Mouse (Mus musculus): Measurements from ENCODE around the gene En2. TPM values are rescaled to one million over a fixed set of nuclear protein-coding genes. Genes with fewer than 3 reads are reported as not detected.

Gene En2
- polyA plus RNA-seq, 1 experiment from 2014 or later = 0.09 TPM

DNA sequence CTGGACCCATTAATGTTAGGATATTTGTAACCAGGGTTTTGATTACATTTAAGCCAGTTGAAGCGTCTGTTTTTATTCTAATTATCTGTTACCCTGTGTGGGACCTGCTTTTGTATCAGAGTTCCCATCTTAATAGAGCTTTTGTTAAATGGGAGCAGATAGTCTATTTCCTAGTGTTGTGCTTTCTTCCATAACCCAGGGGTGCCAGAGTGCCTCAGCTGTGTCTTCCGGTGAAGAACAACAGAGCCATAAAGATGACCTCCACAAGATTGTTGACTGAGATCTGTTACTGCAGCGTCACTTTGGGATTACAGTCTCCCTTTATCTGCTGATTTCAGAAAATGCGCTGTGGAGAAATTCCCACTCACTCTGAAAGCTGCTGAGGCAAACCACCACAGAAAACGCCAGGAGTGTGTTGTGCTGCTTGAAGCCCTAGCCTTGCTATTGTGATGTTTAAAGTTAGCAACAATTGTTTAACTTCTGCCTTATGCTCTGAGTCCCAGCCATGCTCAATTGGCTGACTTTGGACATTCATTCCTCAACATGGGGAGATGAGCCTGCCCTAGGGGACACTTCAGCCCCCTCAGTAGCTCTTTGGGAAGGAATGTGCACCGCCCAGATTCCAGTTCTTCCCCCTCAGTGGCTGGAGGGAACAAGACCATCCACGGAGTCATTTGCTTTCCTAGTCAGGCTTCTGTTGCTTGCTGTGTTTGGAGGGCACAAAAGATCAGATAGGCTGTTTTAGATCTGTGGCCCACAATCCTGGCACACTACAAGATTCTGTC, 33.8 kb downstream of the En2 start:
- no peak overlapping the region for H3K9ac ChIP-seq
- H3K27ac ChIP-seq = no peak overlapping the region
- no peaks in the 10 kb centered on the region for H3K4me1 ChIP-seq
- H3K36me3 ChIP-seq = no peaks in the 10 kb centered on the region
- WGBS = 37% methylated on average over 7 of the region's 7 CpGs
- no peak overlapping the region for H3K4me3 ChIP-seq (replicated peaks)
- H3K4me2 ChIP-seq = no peak overlapping the region
- H3K9me3 ChIP-seq (replicated peaks) = no peaks in the 10 kb centered on the region
- peaks cover 71% of the 10 kb centered on the region for H3K27me3 ChIP-seq
- no peak for ATAC-seq (replicated peaks; ENCODE audit: low FRiP score)

DNA sequence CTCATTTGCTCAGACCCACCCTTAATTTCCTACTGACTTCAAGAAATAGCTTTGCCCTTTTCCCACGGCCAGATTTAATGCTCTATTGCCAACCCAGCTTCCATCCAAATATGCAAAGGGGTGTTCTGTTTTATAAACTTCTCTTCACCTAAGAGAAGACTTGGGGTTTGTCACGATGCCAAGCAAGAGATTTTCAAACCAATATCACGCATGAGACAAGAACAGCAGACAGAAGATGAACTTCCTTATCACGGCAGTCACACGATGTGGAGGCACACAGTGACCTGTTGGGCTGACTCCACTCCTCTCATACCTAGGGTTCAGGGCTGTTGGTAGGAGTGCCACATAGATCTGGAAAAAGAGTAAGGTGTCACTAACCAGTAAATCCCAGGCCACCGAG, 37.6 kb downstream of the En2 start:
- no peaks in the 10 kb centered on the region for H3K36me3 ChIP-seq
- H3K4me2 ChIP-seq = no peak overlapping the region
- no peaks in the 10 kb centered on the region for H3K9me3 ChIP-seq (replicated peaks)
- H3K9ac ChIP-seq = no peak overlapping the region
- ATAC-seq (replicated peaks; ENCODE audit: low FRiP score) = no peak
- H3K4me1 ChIP-seq = no peaks in the 10 kb centered on the region
- H3K4me3 ChIP-seq (replicated peaks) = no peak overlapping the region
- peaks cover 87% of the 10 kb centered on the region for H3K27me3 ChIP-seq
- WGBS = 77% methylated on average over 6 of the region's 6 CpGs
- no peak overlapping the region for H3K27ac ChIP-seq

DNA sequence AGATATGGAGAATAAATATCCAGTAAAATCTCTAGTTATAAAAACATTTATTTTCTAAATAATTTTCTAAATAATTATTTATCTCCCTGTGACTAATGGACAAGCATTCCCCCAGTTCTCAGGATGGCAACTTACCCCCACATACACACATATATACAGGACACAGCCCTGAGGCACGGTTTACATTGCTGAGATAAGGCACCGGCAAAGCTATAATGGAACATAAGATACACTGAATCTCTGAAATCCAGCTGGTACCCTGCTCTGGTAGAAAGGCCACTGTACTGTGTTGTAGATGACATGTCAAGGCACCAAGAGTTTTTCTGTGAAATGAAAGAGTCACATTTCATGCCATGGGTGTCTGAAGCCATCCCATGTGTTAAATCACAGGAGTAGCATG, 39.2 kb downstream of the En2 start:
- Histone ChIP-seq H3K27me3 (peaks cover 93% of the 10 kb centered on the region), H3K4me2 (no peak overlapping the region), H3K4me1 (peaks cover 3% of the 10 kb centered on the region), H3K27ac (no peak overlapping the region), H3K36me3 (no peaks in the 10 kb centered on the region), H3K9ac (no peak overlapping the region), H3K9me3 (replicated peaks) (no peaks in the 10 kb centered on the region), H3K4me3 (replicated peaks) (no peak overlapping the region)
- WGBS = 87% methylated on average over 2 of the region's 2 CpGs
- no peak for ATAC-seq (replicated peaks; ENCODE audit: low FRiP score)

DNA sequence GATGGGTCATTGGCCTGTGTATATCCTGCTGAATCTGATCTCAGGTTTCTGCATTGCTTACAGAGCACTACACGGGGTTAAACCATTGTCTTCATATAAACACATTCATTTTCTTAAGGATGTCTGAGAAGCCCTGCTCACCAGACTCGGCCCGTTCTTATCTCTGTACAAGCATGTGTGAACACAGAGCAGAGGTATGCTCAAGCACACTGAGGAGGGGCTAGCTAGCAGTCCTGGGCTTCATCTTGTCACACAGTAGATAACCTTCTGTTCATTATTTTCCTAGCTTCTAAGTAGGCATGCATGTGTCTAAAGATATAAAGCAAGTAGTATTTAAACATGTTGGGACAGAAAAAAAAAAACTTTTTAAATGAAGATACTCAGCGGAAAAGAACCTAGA, 41.0 kb downstream of the En2 start:
- H3K9me3 ChIP-seq (replicated peaks) = no peaks in the 10 kb centered on the region
- H3K4me2 ChIP-seq = no peak overlapping the region
- H3K36me3 ChIP-seq = no peaks in the 10 kb centered on the region
- H3K4me3 ChIP-seq (replicated peaks) = no peak overlapping the region
- H3K9ac ChIP-seq = no peak overlapping the region
- peaks cover 97% of the 10 kb centered on the region for H3K27me3 ChIP-seq
- ATAC-seq (replicated peaks; ENCODE audit: low FRiP score) = no peak
- H3K27ac ChIP-seq = no peak overlapping the region
- peaks cover 9% of the 10 kb centered on the region for H3K4me1 ChIP-seq
- 70% methylated on average over 4 of the region's 4 CpGs for WGBS

DNA sequence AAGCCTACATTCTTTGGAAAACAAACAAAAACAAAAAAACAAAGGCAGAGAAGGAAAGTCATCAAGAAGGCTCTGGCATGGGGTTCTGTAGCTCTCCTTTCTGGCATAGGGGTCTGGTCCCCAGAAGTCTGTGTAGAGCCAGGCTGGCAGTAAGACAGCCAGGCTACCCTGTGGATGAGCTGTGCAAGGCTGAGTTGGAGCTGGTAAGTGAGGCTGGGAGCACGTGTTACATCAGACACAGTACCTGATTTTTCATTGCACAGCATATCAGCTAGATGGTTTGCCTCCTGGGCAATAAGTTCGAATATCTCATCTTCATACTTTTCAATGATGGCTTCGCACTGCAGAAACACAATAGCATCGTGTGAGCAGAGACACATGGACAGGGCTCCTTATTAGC, 41.5 kb downstream of the En2 start:
- 75% methylated on average over 4 of the region's 4 CpGs for WGBS
- H3K4me1 ChIP-seq = peaks cover 9% of the 10 kb centered on the region
- no peak overlapping the region for H3K9ac ChIP-seq
- H3K27me3 ChIP-seq = peaks cover 97% of the 10 kb centered on the region
- H3K27ac ChIP-seq = no peak overlapping the region
- no peak overlapping the region for H3K4me2 ChIP-seq
- H3K4me3 ChIP-seq (replicated peaks) = no peak overlapping the region
- no peak for ATAC-seq (replicated peaks; ENCODE audit: low FRiP score)
- no peaks in the 10 kb centered on the region for H3K9me3 ChIP-seq (replicated peaks)
- H3K36me3 ChIP-seq = no peaks in the 10 kb centered on the region

DNA sequence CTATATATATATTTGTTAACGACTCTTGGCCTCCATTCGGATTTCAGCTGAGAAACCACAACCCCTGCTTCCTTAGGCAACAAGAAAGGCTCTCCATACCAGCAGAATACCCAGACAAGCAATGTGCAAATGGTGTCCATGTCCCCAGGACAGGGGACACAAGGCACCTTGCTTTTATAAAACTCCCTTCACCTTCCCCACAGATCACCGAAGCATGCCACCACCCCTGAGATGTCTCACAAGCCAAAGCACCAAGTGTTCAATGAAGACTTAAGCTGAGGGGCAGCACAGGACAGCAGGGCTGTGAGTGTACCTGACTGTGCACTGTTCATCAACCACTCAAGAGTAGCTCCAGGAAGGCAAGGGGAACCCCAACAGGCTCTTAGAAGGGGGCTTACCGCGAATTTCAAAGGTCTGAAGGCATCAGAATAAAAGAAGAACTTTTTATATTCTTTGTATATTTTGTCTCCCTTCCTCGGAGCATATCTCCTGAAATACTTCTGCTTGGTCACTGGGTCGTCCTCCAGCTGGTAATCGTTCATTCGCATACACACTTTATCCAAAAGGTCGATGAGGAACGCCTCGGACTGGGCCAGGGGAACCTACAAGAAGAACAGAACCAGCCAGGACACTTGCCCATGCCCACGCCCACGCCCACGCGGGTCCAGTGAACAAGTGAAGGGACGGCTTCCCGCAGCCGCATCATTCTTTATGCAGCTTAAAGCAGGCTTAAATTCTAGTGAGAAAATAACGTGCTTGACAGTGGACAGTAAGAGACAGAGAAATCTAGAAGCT, 43.4 kb downstream of the En2 start:
- H3K4me3 ChIP-seq (replicated peaks) = peak overlapping the region; percentile 40; the same call in 1 of the 2 replicates
- no peak for ATAC-seq (replicated peaks; ENCODE audit: low FRiP score)
- H3K9ac ChIP-seq = no peak overlapping the region
- WGBS = 12% methylated on average over 20 of the region's 20 CpGs
- no peaks in the 10 kb centered on the region for H3K36me3 ChIP-seq
- H3K27me3 ChIP-seq = peaks cover 97% of the 10 kb centered on the region
- H3K4me1 ChIP-seq = peaks cover 9% of the 10 kb centered on the region
- no peaks in the 10 kb centered on the region for H3K9me3 ChIP-seq (replicated peaks)
- no peak overlapping the region for H3K27ac ChIP-seq
- peak overlapping the region; percentile 66; the same call in 1 of the 2 replicates for H3K4me2 ChIP-seq

DNA sequence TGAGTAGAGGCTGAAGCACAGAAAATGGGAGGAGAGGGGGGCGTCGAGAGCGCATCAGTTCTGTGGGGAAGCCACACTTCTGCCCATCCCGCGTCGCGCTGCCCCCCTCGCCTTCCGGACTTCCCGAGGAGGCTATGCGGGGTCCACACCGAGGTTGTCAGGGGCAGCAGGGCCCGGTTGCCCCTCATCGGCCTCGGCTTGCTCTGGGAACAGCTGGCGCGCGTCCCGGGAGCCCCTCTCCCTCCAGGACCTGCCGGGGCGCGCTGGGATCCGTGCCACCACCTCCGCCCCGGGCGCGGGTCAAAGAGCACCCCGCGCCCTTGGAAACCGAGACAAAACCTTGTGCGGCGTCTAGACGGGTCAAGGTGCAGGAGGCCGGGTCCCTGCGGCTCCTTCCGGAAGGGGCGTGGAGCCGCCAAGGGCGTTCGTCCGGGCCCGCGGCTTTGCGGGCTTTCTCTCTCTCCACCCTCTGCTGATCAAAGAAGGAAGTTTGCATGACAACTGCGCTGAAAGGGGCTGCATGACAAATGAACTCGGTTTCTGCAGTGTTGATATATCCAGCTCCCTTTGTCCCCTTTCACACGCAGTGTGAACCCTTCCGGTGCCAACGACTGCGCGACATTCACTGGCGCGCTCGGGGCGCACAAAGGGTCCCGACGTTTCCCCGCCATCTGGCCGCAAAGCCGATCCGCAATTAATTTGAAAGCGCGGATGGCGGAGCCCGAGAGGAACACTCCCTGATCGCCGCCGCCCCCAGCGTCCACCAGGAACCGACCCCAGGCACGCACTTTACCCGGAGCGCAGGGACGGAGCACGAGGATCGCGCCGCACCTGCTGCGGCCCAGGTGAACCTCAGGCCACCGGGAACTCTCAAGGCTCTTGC, 44.3 kb downstream of the En2 start:
- Histone ChIP-seq H3K36me3 (no peaks in the 10 kb centered on the region), H3K4me1 (peaks cover 9% of the 10 kb centered on the region), H3K27ac (no peak overlapping the region), H3K9me3 (replicated peaks) (no peaks in the 10 kb centered on the region), H3K9ac (no peak overlapping the region), H3K27me3 (peaks cover 97% of the 10 kb centered on the region), H3K4me3 (replicated peaks) (peak overlapping the region; percentile 40), H3K4me2 (peak overlapping the region; percentile 66)
- ATAC-seq (replicated peaks; ENCODE audit: low FRiP score) = no peak; the same call in 1 of the 2 replicates
- under 1% methylated on average over 80 of the region's 80 CpGs for WGBS

DNA sequence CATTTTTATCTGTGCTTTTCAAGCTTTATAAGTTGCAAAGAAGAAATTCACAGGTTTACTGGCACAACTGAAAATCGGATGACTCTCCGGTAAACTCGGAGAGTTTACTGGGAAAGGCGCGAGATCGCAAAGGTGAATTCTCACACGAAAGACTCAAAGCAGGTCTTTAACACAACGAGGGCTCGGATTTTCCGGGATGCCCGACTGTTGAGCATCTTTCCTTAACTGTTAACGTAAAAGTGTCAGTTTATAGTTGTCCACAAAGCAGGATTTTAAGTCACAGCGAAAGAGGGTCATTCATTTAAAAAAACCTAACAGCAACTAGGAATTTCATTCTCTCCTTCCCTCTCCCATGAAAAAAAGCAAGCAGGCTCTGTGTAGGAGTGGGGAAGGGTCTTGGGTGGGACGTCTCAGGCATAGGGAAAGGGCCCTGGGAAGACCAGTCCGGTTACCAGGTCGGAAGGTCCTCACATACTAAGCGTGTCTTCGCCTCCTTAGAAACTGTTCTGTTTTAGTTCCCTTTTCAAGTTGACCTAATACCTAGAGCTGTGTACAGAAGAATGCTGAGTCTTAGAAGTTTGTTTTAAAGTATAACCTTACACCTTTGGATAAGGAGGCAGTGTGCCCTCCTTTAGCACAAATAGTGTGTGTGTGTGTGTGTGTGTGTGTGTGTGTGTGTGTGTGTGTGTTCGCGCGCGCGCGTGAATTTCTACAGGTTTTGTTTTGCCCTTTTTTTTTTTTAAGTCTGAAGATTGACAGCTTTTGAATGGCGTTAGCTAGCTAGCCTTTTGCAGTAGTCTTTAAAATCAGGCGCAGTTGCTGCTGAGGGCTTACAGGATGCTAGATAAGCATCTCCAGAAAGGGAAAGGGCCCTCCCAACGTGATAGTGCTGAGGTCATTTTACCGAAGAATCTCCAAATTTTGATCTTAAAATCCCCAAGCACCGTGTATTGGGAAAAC, 45.4 kb downstream of the En2 start:
- Histone ChIP-seq H3K9me3 (replicated peaks) (no peaks in the 10 kb centered on the region), H3K9ac (no peak overlapping the region), H3K27ac (no peak overlapping the region), H3K27me3 (peaks cover 98% of the 10 kb centered on the region), H3K4me2 (peak overlapping the region; percentile 66; the same call in 1 of the 2 replicates), H3K4me3 (replicated peaks) (no peak overlapping the region), H3K36me3 (no peaks in the 10 kb centered on the region), H3K4me1 (peaks cover 9% of the 10 kb centered on the region)
- ATAC-seq (replicated peaks; ENCODE audit: low FRiP score) = no peak
- WGBS = 2% methylated on average over 29 of the region's 29 CpGs

GRCm38 (mm10) chr5:28211651-28212310, 46.3 kb downstream of the En2 start:
- peaks cover 91% of the 10 kb centered on the region for H3K27me3 ChIP-seq
- peaks cover 9% of the 10 kb centered on the region for H3K4me1 ChIP-seq
- H3K4me3 ChIP-seq (replicated peaks) = no peak overlapping the region
- no peaks in the 10 kb centered on the region for H3K36me3 ChIP-seq
- H3K9me3 ChIP-seq (replicated peaks) = no peaks in the 10 kb centered on the region
- H3K9ac ChIP-seq = no peak overlapping the region
- WGBS = 2% methylated on average over 15 of the region's 15 CpGs
- no peak overlapping the region for H3K4me2 ChIP-seq
- H3K27ac ChIP-seq = no peak overlapping the region
- ATAC-seq (replicated peaks; ENCODE audit: low FRiP score) = no peak

DNA sequence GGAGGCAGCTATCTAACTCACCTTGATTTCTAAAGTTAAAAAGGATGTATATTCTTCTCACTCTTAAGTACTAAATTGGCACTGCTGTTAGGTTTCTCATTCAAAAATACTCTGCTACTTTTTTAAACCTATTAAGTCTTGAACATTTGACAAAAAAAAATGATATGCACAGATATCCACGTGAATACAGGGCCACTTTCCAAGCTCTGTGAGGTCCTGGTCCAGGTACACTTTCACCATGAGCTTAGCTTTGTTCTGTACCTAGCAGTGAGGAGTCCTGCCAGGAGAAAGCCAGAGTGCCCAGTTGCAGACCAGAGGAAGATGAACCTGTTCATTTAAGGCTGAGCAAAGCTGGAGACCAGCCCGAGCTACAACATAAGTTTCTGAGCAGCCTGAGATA, 47.9 kb downstream of the En2 start:
- Histone ChIP-seq H3K27ac (no peak overlapping the region), H3K36me3 (no peaks in the 10 kb centered on the region), H3K4me1 (peaks cover 9% of the 10 kb centered on the region), H3K4me2 (no peak overlapping the region), H3K4me3 (replicated peaks) (no peak overlapping the region), H3K9me3 (replicated peaks) (no peaks in the 10 kb centered on the region), H3K9ac (no peak overlapping the region), H3K27me3 (peaks cover 80% of the 10 kb centered on the region)
- no peak for ATAC-seq (replicated peaks; ENCODE audit: low FRiP score)
- 70% methylated on average over 2 of the region's 2 CpGs for WGBS
